Mouse (Mus musculus) liver, embryonic 15.5 days (tissue): ENCODE measurements around the gene Olfr222. TPM values are rescaled to one million over a fixed set of nuclear protein-coding genes. Genes with fewer than 3 reads are reported as not detected.
"Not testable (repeated sequence)": the region's sequence is repeated elsewhere in the genome, so short reads cannot be mapped to it uniquely, and the experiment has no call there.

Experiments
- ATAC-seq: fragments of 200-750 bp; cut with Nextera tagmentation; 2 replicates; pipeline ENCODE4 v1.8.0; 2017; ENCODE audit warnings: moderate number of reproducible peaks, mild to moderate bottlenecking, moderate library complexity; ENCODE audit not compliant: insufficient read depth
- H3K27ac ChIP-seq: fragments of 300-500 bp; sonication (generic); replicated peaks from 2 replicates; pipeline ENCODE4 v1.5.1; 2015; ENCODE audit warnings: mild to moderate bottlenecking, inconsistent platforms
- H3K27me3 ChIP-seq: fragments of 300-500 bp; sonication (generic); 2 replicates; pipeline ENCODE4 v1.6.1; 2015; ENCODE audit warnings: mild to moderate bottlenecking, inconsistent platforms
- H3K36me3 ChIP-seq: fragments of 300-500 bp; sonication (generic); replicated peaks from 2 replicates; pipeline ENCODE4 v1.6.1; 2015; ENCODE audit warnings: moderate library complexity, mild to moderate bottlenecking, inconsistent platforms
- H3K4me1 ChIP-seq: fragments of 300-500 bp; sonication (generic); replicated peaks from 2 replicates; pipeline ENCODE4 v1.6.1; 2015; ENCODE audit warnings: inconsistent platforms
- H3K4me2 ChIP-seq: fragments of 300-500 bp; sonication (generic); 2 replicates; pipeline ENCODE4 v1.6.1; 2015; ENCODE audit warnings: moderate library complexity, mild to moderate bottlenecking, inconsistent platforms
- H3K4me3 ChIP-seq: fragments of 300-500 bp; sonication (generic); replicated peaks from 2 replicates; pipeline ENCODE4 v1.5.1; 2015; ENCODE audit warnings: mild to moderate bottlenecking, inconsistent platforms
- H3K9ac ChIP-seq: fragments of 300-500 bp; sonication (generic); 2 replicates; pipeline ENCODE4 v1.6.1; 2015; ENCODE audit warnings: moderate library complexity, mild to moderate bottlenecking, inconsistent platforms
- H3K9me3 ChIP-seq: fragments of 300-500 bp; sonication (generic); replicated peaks from 2 replicates; pipeline ENCODE4 v1.6.1; 2016; ENCODE audit warnings: inconsistent platforms
- WGBS: fragments of 180-500 bp; shearing (Covaris S2); methylation state at CpG from one replicate; pipeline ENCODE4 v1.1.7; 2015; ENCODE audit warnings: mixed read lengths; ENCODE audit not compliant: insufficient replicate concordance; 5-methylcytosine and 5-hydroxymethylcytosine counted together
- polyA plus RNA-seq: library from polyadenylated mRNA; unstranded; fragments of >200 nt; fragmentation: Nextera tagmentation; extraction: Ambion mirVana; gene quantifications from 2 replicates; pipeline ENCODE4 v1.2.1, GENCODE M21; 2015

The Olfr222 gene
- not detected in 2 replicates for polyA plus RNA-seq

GRCm38 (mm10) chr11:59576135-59576534 is at the start of gene Olfr222:
Gene Olfr222 (minus strand): TSS chr11:59576235.
- not testable (repeated sequence) for H3K36me3 ChIP-seq, ATAC-seq, H3K27ac ChIP-seq, H3K9ac ChIP-seq, H3K4me2 ChIP-seq, H3K4me1 ChIP-seq, H3K9me3 ChIP-seq, H3K4me3 ChIP-seq
- H3K27me3 ChIP-seq, result peaks cover 22% of the 10 kb centered on the region

GRCm38 (mm10) chr11:59624017-59624630 is 48.1 kb upstream of the Olfr222 start:
- Histone ChIP-seq H3K36me3 (no peaks in the 10 kb centered on the region), H3K9me3 (no peaks in the 10 kb centered on the region), H3K9ac (no peak overlapping the region), H3K4me2 (no peak overlapping the region), H3K4me3 (no peak overlapping the region), H3K27me3 (no peaks in the 10 kb centered on the region), H3K4me1 (no peaks in the 10 kb centered on the region), H3K27ac (no peak overlapping the region)
- WGBS, result 18% methylated on average over 6 of the region's 6 CpGs
- no peak for ATAC-seq

- Histone ChIP-seq H3K9me3 (no peaks in the 10 kb centered on the region), H3K4me3 (no peak overlapping the region), H3K27ac (no peak overlapping the region), H3K4me2 (no peak overlapping the region), H3K27me3 (no peaks in the 10 kb centered on the region), H3K9ac (no peak overlapping the region), H3K4me1 (no peaks in the 10 kb centered on the region), H3K36me3 (no peaks in the 10 kb centered on the region)
- ATAC-seq, result no peak
- WGBS, result 42% methylated on average over 3 of the region's 3 CpGs
Observed at GRCm38 (mm10) chr11:59622214-59622613, 46.2 kb upstream of the Olfr222 start.

GRCm38 (mm10) chr11:59616986-59617385 is 41.0 kb upstream of the Olfr222 start:
- H3K9me3 ChIP-seq, H3K9ac ChIP-seq, H3K27ac ChIP-seq, ATAC-seq, H3K36me3 ChIP-seq, H3K27me3 ChIP-seq, H3K4me2 ChIP-seq, H3K4me1 ChIP-seq, H3K4me3 ChIP-seq: not testable (repeated sequence)
- WGBS, result 60% methylated on average over 2 of the region's 2 CpGs

- Histone ChIP-seq H3K9me3 (no peaks in the 10 kb centered on the region), H3K4me2 (no peak overlapping the region), H3K27ac (no peak overlapping the region), H3K4me1 (no peaks in the 10 kb centered on the region), H3K9ac (no peak overlapping the region), H3K4me3 (no peak overlapping the region), H3K36me3 (no peaks in the 10 kb centered on the region), H3K27me3 (peaks cover 7% of the 10 kb centered on the region; the same call in 1 of the 2 replicates)
- WGBS, result 52% methylated on average over 4 of the region's 4 CpGs
- ATAC-seq, result no peak
Observed at GRCm38 (mm10) chr11:59614120-59614519, 38.1 kb upstream of the Olfr222 start.

GRCm38 (mm10) chr11:59611646-59612045 is 35.6 kb upstream of the Olfr222 start:
- Histone ChIP-seq H3K27me3 (peaks cover 7% of the 10 kb centered on the region; the same call in 1 of the 2 replicates), H3K4me1 (no peaks in the 10 kb centered on the region), H3K36me3 (no peaks in the 10 kb centered on the region), H3K4me3 (no peak overlapping the region), H3K27ac (no peak overlapping the region), H3K9me3 (no peaks in the 10 kb centered on the region), H3K4me2 (no peak overlapping the region), H3K9ac (no peak overlapping the region)
- 53% methylated on average over 5 of the region's 5 CpGs for WGBS
- ATAC-seq, result no peak

GRCm38 (mm10) chr11:59602287-59602686 is 26.3 kb upstream of the Olfr222 start:
- Histone ChIP-seq H3K9ac (no peak overlapping the region), H3K4me2 (no peak overlapping the region), H3K27ac (no peak overlapping the region), H3K9me3 (no peaks in the 10 kb centered on the region), H3K27me3 (0 out of 2 replicates have a peak, but pooled peaks cover 6% of the 10 kb centered on the region), H3K4me3 (no peak overlapping the region), H3K36me3 (no peaks in the 10 kb centered on the region), H3K4me1 (no peaks in the 10 kb centered on the region)
- WGBS, result 33% methylated on average over 1 of the region's 1 CpGs
- no peak for ATAC-seq

GRCm38 (mm10) chr11:59600872-59601271 is 24.8 kb upstream of the Olfr222 start:
- H3K9me3 ChIP-seq, result no peaks in the 10 kb centered on the region
- no peak overlapping the region for H3K4me3 ChIP-seq
- 0 out of 2 replicates have a peak, but pooled peaks cover 6% of the 10 kb centered on the region for H3K27me3 ChIP-seq
- H3K9ac ChIP-seq, result no peak overlapping the region
- no peak overlapping the region for H3K27ac ChIP-seq
- no peak overlapping the region for H3K4me2 ChIP-seq
- no peaks in the 10 kb centered on the region for H3K36me3 ChIP-seq
- H3K4me1 ChIP-seq, result no peaks in the 10 kb centered on the region
- WGBS, result 68% methylated on average over 3 of the region's 3 CpGs
- ATAC-seq, result no peak

GRCm38 (mm10) chr11:59599211-59599610 is 23.2 kb upstream of the Olfr222 start:
- Histone ChIP-seq H3K4me1 (no peaks in the 10 kb centered on the region), H3K9me3 (no peaks in the 10 kb centered on the region), H3K36me3 (no peaks in the 10 kb centered on the region), H3K27ac (no peak overlapping the region), H3K4me2 (no peak overlapping the region), H3K9ac (no peak overlapping the region), H3K27me3 (0 out of 2 replicates have a peak, but pooled peaks cover 6% of the 10 kb centered on the region), H3K4me3 (no peak overlapping the region)
- WGBS, result 52% methylated on average over 7 of the region's 7 CpGs
- no peak for ATAC-seq

- 64% methylated on average over 8 of the region's 8 CpGs for WGBS
- Histone ChIP-seq H3K4me2 (no peak overlapping the region), H3K4me3 (no peak overlapping the region), H3K27me3 (0 out of 2 replicates have a peak, but pooled peaks cover 6% of the 10 kb centered on the region), H3K27ac (no peak overlapping the region), H3K4me1 (no peaks in the 10 kb centered on the region), H3K9ac (no peak overlapping the region), H3K36me3 (no peaks in the 10 kb centered on the region), H3K9me3 (no peaks in the 10 kb centered on the region)
- ATAC-seq, result no peak
Observed at GRCm38 (mm10) chr11:59596950-59597349, 20.9 kb upstream of the Olfr222 start.

- H3K27me3 ChIP-seq, result 0 out of 2 replicates have a peak, but pooled peaks cover 2% of the 10 kb centered on the region
- ATAC-seq, result no peak
- no peak overlapping the region for H3K4me2 ChIP-seq
- H3K27ac ChIP-seq, result no peak overlapping the region
- H3K9me3 ChIP-seq, result no peaks in the 10 kb centered on the region
- no peak overlapping the region for H3K9ac ChIP-seq
- no peak overlapping the region for H3K4me3 ChIP-seq
- no peaks in the 10 kb centered on the region for H3K36me3 ChIP-seq
- H3K4me1 ChIP-seq, result no peaks in the 10 kb centered on the region
- WGBS, result 27% methylated on average over 4 of the region's 4 CpGs
Observed at GRCm38 (mm10) chr11:59596091-59596490, 20.1 kb upstream of the Olfr222 start.

GRCm38 (mm10) chr11:59593189-59593588 is 17.2 kb upstream of the Olfr222 start, which contains the start of gene Olfr223:
Gene Olfr223 (minus strand): TSS chr11:59593289.
- Histone ChIP-seq H3K27ac (no peak within 1 kb of the TSS), H3K27me3 (no peaks in the 10 kb centered on the region), H3K9me3 (no peaks in the 10 kb centered on the region), H3K4me3 (no peak within 1 kb of the TSS), H3K36me3 (no peaks in the 10 kb centered on the region), H3K4me2 (no peak within 1 kb of the TSS), H3K9ac (no peak within 1 kb of the TSS), H3K4me1 (no peaks in the 10 kb centered on the region)
- no peak for ATAC-seq
- WGBS, result 58% methylated on average over 6 of the region's 6 CpGs
